Mouse (Mus musculus) liver, adult 2 months (tissue): ENCODE measurements at regions not wholly inside any gene's neighbourhood (a gene's known extent, or its start where the extent isn't known, plus 50 kb on each side); places are given as distances from the start of the nearest gene placed in this dataset.

Experiments used
- CTCF ChIP-seq: fragments of 200-500 bp; IDR thresholded peaks from 2 replicates; pipeline ENCODE4 v1.5.1; 2011; ENCODE audit warnings: low read depth, low read length, control low read depth
- POLR2A ChIP-seq: fragments of 200-500 bp; IDR thresholded peaks from 2 replicates; pipeline ENCODE4 v1.6.1; 2011; ENCODE audit warnings: low read length, control low read depth; ENCODE audit not compliant: insufficient read depth; ENCODE audit errors: extremely low read depth

DNA sequence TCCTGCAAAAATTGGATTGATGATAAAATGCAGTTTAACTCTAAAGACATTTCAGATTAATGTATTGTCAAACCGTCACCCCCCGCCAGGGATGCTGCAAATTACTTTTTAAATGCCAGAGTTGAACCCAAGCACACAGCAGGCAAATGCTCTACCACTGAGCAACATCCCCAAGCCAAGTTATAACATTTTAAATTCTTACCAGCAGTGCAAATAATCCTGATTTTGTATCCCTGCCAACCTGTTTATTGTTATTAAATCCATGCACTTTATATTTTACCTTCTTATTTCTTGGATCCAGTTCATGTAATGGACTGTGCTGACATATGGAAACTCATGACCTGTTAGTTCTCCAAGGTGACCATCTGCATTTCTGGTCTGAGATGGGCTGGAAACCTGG, 161.3 kb downstream of the Plpp3 start:
- TF ChIP-seq CTCF (no peak), POLR2A (no peak)
